Mouse (Mus musculus) spleen, postnatal 0 days (tissue): Measurements from ENCODE around the gene Gm21725. TPM values are rescaled to one million over a fixed set of nuclear protein-coding genes. Genes with fewer than 3 reads are reported as not detected.

Source experiments
- polyA plus RNA-seq: library from polyadenylated mRNA; unstranded; fragments of >200 nt; fragmentation: Nextera tagmentation; extraction: Ambion mirVana; gene quantifications from 2 replicates; pipeline ENCODE4 v1.2.1, GENCODE M21; 2015

Gene Gm21725
- polyA plus RNA-seq = not detected in 2 replicates

GRCm38 (mm10) chrY:13348963-13349362 is at the start of gene Gm21725:
Gene Gm21725, minus strand, starts transcription at chrY:13349063.

Other genes with a start within 250 kb of the Gm21725 start
- not detected in 2 replicates for gene Gm21891, start 215.6 kb downstream of the Gm21725 start, polyA plus RNA-seq
- not detected in 2 replicates for gene Gm21425, start 187.1 kb downstream of the Gm21725 start, polyA plus RNA-seq
- not detected in 2 replicates for gene Gm21828, start 125.1 kb downstream of the Gm21725 start, polyA plus RNA-seq
- gene Gm21440, start 96.7 kb downstream of the Gm21725 start, polyA plus RNA-seq = not detected in 2 replicates
- gene Gm21454, start 96.6 kb downstream of the Gm21725 start, polyA plus RNA-seq = not detected in 2 replicates
- gene Gm21866, start 116.5 kb upstream of the Gm21725 start, polyA plus RNA-seq = not detected in 2 replicates
- not detected in 2 replicates for gene Gm20773, start 145.0 kb upstream of the Gm21725 start, polyA plus RNA-seq